Mouse (Mus musculus): ENCODE measurements around the gene Adamts6. TPM values are rescaled to one million over a fixed set of nuclear protein-coding genes. Genes with fewer than 3 reads are reported as not detected.

Adamts6 gene
- polyA plus RNA-seq (2021) = 4.8 TPM

DNA sequence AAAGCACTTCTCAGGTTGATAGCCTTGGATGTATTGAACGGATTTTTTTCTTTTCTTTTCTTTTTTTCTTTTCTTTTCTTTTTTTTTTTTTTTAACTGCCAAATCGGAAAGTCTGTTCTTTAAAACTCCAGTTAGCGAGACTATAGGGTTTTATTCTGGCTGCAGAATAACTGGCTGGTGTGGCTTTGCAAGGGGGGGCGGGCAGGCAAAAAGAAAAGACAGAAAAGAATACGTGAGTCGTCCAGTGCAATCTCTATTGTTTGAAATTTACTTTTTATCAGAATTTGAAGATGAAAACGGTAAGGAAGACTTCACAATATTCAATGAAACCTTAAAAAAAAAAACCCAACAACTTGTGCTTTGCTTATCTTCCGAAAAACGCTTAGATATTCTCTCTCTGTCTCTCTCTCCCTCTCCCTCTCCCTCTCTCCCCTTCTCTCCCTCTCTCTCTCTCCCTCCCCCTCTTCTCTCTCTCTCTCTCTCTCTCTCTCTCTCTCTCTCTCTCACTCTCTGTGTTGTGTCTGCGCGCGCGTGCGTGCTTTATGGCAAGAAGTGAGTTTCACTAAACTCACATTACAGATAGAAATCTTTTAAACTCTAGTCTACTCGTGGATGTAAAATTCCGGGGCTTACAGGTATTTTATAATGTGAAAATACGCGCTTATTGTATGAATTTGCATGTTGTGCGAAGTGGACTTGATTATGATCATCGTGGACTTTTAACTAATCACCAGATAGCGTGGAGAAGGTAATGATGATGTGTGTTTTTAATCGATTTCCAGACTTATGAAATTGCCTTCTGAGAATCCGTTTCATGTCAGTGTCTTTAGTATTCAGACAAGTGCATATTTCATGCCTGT is at the start of gene Adamts6:
Gene Adamts6 (plus strand): TSS at position 470 of the 860 bp plus-strand sequence.
- CTCF ChIA-PET = interaction anchor here (0.8 to 0.9 kb wide), 3 partner anchors 394 to 502 kb away, joined by 3 to 7 read pairs (median 4); no protein-coding TSS in a partner anchor
- no peak for TF ChIP-seq CTCF (IDR thresholded peaks at IDR 0.05)
- in situ Hi-C loops (cut with MboI; ENCODE audit: low pct_unique_long_range_greater_than_20kb) = loop anchor here (5.0 to 10.0 kb wide), 3 partner anchors 395 to 657 kb away; no protein-coding TSS in a partner anchor
- POLR2A ChIA-PET = no interaction called here
- DNase-seq (ENCODE audit: low read depth, low spot score) = no peak
- no peak for ATAC-seq
- no peaks in the 10 kb centered on the region for H3K27me3 ChIP-seq

DNA sequence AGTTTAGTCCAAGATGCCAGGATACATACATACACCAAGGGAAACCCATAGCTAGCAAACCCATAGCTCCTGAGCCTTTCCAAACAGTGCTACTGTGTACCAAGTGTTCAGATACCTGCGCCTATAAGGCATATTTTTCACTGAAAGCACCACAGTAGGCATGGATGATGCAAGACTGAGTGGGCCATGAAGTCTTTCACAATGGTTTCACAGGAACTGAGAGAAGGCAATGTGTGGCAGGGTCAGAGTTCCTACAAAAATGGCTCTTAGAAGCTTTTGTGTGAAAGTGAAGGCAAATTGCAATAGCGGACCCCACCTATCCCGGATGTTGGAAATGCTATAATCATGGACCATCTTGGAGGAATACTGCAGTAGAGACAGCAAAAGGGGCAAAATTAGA is 28.6 kb upstream of the Adamts6 start:
- ATAC-seq (no peak), DNase-seq (ENCODE audit: low read depth, low spot score) (no peak)
- no peak for TF ChIP-seq CTCF (IDR thresholded peaks at IDR 0.05)
- ChIA-PET POLR2A (interaction anchor here (0.5 to 0.7 kb wide), 2 partner anchors 9 to 433 kb away, joined by 3 to 6 read pairs; no protein-coding TSS in a partner anchor), CTCF (no interaction called here)
- in situ Hi-C loops (cut with MboI; ENCODE audit: low pct_unique_long_range_greater_than_20kb) = no loop called here
- no peaks in the 10 kb centered on the region for H3K27me3 ChIP-seq

DNA sequence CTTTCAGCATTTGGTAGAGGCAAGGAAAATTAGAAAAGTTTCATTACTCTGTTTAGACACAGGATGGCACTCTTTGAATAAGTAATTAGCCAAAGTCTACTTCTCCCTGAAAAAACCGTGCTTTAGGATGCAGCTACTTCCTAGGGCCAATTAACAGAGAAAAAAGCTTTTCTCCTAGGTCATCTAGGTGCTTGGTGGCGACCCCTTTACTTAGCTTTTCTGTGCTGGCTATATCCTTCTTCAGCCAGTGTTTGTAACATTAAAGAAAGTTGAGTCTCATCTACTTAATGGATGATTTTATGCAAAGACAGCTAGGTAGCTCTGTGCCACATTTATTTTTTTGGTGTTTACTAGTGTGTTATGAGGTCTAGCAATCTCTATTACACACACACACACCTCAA is 2.6 kb upstream of the Adamts6 start:
- POLR2A ChIA-PET = interaction anchor here (1.9 kb wide), 1 partner anchor 504 kb away, joined by 4 read pairs; no protein-coding TSS in a partner anchor
- in situ Hi-C loops (cut with MboI; ENCODE audit: low pct_unique_long_range_greater_than_20kb) = loop anchor here (5.0 to 10.0 kb wide), 3 partner anchors 397 to 660 kb away; no protein-coding TSS in a partner anchor
- TF ChIP-seq CTCF (IDR thresholded peaks at IDR 0.05) = peak; percentile 49
- H3K27me3 ChIP-seq = no peaks in the 10 kb centered on the region
- ATAC-seq (no peak), DNase-seq (ENCODE audit: low read depth, low spot score) (no peak)
- CTCF ChIA-PET = interaction anchor here (0.6 to 4.3 kb wide), 17 partner anchors 10 to 655 kb away, joined by 3 to 55 read pairs (median 4); partner anchors contain the start of genes Cenpk and Ppwd1

DNA sequence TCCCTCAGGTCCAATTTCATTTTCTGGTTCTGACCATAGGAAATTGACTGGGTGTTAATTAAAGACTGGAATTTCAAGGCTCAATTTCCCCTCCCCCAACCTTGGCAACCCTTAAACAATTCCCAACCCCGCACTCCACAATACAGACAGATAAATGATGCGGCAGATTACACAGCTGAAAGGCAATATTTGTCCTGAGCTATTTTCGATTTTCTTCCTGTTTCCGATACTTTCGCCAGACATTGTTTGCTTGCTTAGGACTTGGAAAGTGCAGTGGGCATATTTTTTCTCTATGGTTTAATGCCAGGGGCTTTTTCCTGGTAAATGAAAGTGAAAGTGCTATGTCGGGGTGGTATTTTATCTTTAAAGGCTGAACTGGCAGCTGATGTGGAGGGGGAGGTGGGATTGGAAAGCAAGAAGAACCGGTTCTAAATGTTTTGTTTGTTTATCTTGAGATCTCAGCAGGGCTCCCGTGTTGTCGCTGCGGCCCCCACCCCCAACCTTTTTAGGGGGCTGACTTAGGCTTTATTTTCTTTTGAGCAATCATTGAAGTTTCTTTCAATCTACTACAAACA is 1.8 kb upstream of the Adamts6 start:
- CTCF ChIA-PET = interaction anchor here (0.6 to 4.3 kb wide), 14 partner anchors 9 to 654 kb away, joined by 3 to 55 read pairs (median 4); partner anchors contain the start of genes Cenpk and Ppwd1
- ATAC-seq = no peak
- POLR2A ChIA-PET = interaction anchor here (1.9 kb wide), 1 partner anchor 503 kb away, joined by 4 read pairs; no protein-coding TSS in a partner anchor

DNA sequence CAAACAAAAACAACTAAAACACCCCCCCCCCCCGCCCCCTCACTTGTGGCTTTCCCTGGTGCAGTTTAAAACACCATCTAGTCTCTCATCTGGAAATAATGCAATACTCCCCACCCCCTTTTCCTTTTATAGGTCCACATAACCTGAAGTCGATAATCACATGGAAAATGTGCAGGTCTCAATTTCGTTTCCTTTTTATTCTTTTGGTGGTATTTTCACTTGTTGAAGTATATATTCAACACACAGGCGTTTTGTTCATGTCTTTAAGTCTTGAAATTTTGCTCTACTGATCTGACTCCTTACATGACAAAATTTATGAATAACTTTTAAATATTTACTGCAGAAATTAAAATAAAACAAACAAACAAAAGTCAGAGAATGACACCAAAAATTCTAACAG is 1.3 kb upstream of the Adamts6 start:
- POLR2A ChIA-PET = interaction anchor here (0.7 kb wide), 1 partner anchor 324 kb away, joined by 5 read pairs; no protein-coding TSS in a partner anchor
- no peak for DNase-seq (ENCODE audit: low read depth, low spot score)
- no peak for TF ChIP-seq CTCF (IDR thresholded peaks at IDR 0.05)
- in situ Hi-C loops (cut with MboI; ENCODE audit: low pct_unique_long_range_greater_than_20kb) = loop anchor here (5.0 to 10.0 kb wide), 3 partner anchors 396 to 658 kb away; no protein-coding TSS in a partner anchor
- CTCF ChIA-PET = interaction anchor here (1.8 to 4.3 kb wide), 3 partner anchors 395 to 654 kb away, joined by 6 to 55 read pairs (median 7); no protein-coding TSS in a partner anchor
- H3K27me3 ChIP-seq = no peaks in the 10 kb centered on the region
- ATAC-seq = no peak

More for the DNA sequence above, 1.8 kb upstream of the Adamts6 start:
- TF ChIP-seq CTCF (IDR thresholded peaks at IDR 0.05) = no peak
- in situ Hi-C loops (cut with MboI; ENCODE audit: low pct_unique_long_range_greater_than_20kb) = loop anchor here (5.0 to 10.0 kb wide), 3 partner anchors 396 to 659 kb away; no protein-coding TSS in a partner anchor
- DNase-seq (ENCODE audit: low read depth, low spot score) = no peak
- H3K27me3 ChIP-seq = no peaks in the 10 kb centered on the region

DNA sequence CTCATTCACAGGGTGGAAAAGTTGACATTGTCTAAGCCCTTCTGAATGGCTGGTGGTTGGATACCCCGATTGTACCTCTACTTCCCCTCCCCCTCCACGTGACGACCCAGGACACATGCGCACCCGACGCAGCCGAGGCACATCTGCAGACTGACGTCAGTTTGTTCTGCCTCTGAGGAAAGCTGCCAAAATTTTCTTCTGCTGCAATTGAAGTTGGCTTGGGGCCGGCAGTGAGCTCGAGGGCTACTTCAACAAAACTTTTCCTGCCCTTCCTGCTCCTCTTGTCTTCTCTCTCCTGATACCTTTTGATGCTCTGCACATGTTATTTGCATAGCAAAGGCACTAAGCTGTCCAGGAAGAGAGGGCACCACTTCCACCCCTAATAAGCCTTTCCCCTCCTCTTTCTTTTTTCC is 732 bp upstream of the Adamts6 start:
- H3K27me3 ChIP-seq = no peaks in the 10 kb centered on the region
- DNase-seq (ENCODE audit: low read depth, low spot score) (no peak), ATAC-seq (peak; percentile 81)
- POLR2A ChIA-PET = interaction anchor here (0.7 kb wide), 1 partner anchor 323 kb away, joined by 5 read pairs; no protein-coding TSS in a partner anchor
- no peak for TF ChIP-seq CTCF (IDR thresholded peaks at IDR 0.05)
- CTCF ChIA-PET = interaction anchor here (0.8 to 0.9 kb wide), 2 partner anchors 398 to 502 kb away, joined by 3 to 7 read pairs; no protein-coding TSS in a partner anchor
- in situ Hi-C loops (cut with MboI; ENCODE audit: low pct_unique_long_range_greater_than_20kb) = loop anchor here (5.0 to 10.0 kb wide), 3 partner anchors 395 to 658 kb away; no protein-coding TSS in a partner anchor

DNA sequence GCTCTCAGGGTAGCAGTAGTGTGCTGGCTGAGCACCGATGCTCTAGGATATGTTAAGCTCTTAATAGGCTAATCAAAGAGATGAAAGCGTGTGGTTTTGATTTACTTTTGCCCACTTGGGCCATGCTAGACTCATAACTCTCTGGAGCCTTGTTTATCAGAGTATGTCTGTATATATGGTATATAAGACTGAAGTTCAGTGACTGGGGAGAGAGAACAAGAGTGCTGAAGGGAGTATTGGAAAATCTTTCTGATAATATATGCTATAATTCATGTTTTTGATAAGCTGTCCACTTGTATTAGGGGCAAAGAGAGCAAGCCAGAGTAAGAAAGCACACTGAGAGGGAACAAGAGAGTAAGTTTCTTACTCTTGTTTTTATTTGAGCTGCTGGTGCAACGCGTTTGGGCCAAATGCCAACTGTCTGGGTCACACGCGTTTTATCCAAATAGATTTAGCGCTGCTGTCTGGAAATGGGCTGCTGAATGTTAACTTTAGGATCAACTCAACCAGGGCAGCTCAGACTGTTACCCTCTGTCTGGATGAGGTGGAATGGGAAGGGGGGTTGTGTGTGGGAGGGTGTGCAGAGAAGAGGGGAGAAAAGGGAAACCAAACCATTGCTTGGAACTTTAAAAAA is 708 bp downstream of the Adamts6 start:
- CTCF ChIA-PET = interaction anchor here (0.9 to 1.1 kb wide), 2 partner anchors 11 to 393 kb away, joined by 3 to 4 read pairs; no protein-coding TSS in a partner anchor
- no peak for TF ChIP-seq CTCF (IDR thresholded peaks at IDR 0.05)
- ATAC-seq = peak; percentile 33
- in situ Hi-C loops (cut with MboI; ENCODE audit: low pct_unique_long_range_greater_than_20kb) = loop anchor here (5.0 to 10.0 kb wide), 3 partner anchors 394 to 656 kb away; no protein-coding TSS in a partner anchor
- H3K27me3 ChIP-seq = no peaks in the 10 kb centered on the region
- no peak for DNase-seq (ENCODE audit: low read depth, low spot score)
- POLR2A ChIA-PET = no interaction called here

DNA sequence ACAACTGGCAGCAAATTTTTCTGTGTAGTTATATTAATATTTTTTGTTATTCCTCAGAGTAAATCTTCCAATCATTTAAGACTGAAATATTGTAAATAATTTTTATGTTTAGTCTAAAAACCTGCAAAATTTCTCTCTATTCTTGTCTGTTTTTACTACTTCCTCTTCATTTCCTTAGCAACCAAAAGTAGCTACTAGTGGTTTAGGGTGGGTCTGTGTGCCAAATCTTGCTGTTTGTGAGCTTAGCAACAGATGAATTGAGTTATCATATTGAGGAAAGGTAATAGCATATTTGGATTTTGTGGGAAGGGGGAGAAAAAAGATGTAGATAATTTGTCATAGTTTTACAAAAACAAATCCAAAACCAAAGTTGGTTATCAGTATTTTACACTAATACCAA is 1.5 kb downstream of the Adamts6 start:
- CTCF ChIA-PET = interaction anchor here (1.1 kb wide), 1 partner anchor 10 kb away, joined by 3 read pairs; no protein-coding TSS in a partner anchor
- POLR2A ChIA-PET = no interaction called here
- in situ Hi-C loops (cut with MboI; ENCODE audit: low pct_unique_long_range_greater_than_20kb) = loop anchor here (5.0 to 10.0 kb wide), 3 partner anchors 393 to 656 kb away; no protein-coding TSS in a partner anchor
- no peak for TF ChIP-seq CTCF (IDR thresholded peaks at IDR 0.05)
- no peaks in the 10 kb centered on the region for H3K27me3 ChIP-seq
- no peak for ATAC-seq
- DNase-seq (ENCODE audit: low read depth, low spot score) = no peak

DNA sequence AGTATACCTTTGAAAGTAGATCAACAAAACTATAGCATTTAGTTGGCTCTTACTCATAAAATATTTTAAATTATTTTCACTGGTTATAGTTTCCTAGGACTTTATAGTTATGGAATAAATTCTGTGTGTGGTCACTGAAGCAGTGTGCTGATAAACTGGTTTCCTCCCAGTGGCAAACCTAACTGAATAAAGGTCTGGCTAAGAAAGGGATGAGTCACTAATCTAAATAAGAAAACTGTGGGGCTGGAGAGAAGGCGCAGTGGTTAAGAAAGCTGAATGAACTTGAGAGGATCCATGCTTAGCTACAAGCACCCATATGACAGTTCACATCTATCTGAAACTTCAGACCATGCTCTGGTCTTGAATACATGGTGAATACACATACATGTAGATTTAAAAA is 7.8 kb downstream of the Adamts6 start:
- no peak for TF ChIP-seq CTCF (IDR thresholded peaks at IDR 0.05)
- CTCF ChIA-PET = no interaction called here
- no peak for ATAC-seq
- POLR2A ChIA-PET = no interaction called here
- no peak for DNase-seq (ENCODE audit: low read depth, low spot score)
- H3K27me3 ChIP-seq = no peaks in the 10 kb centered on the region
- in situ Hi-C loops (cut with MboI; ENCODE audit: low pct_unique_long_range_greater_than_20kb) = no loop called here
